Mouse (Mus musculus): ENCODE results near the gene Mogat1.
"Not testable (repeated sequence)": the region's sequence is repeated elsewhere in the genome, so short reads cannot be mapped to it uniquely, and the experiment has no call there.

The Mogat1 gene

DNA sequence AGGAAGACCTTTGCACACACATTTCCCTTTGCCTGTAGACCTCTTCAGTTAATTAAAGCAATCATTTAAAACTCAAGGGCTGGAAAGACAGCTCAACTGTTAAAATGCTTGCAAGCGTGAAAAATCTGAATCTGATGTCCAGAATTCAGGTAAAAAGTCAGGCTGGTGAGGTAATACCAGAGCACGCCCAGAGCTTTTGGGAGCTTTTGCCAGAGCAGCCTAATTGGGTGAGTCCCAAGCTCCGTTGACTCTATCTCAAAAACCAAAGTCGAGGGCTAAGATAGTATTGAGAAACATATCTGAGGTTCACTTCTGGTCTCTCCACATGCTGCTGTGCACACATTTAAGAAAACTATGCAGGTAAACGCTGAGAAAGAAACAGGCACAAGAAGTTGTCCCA lies at the start of gene Mogat1:
Gene Mogat1 (plus strand): TSS at position 130 of the 400 bp plus-strand sequence.
- no peak for DNase-seq (ENCODE audit: low read depth)

DNA sequence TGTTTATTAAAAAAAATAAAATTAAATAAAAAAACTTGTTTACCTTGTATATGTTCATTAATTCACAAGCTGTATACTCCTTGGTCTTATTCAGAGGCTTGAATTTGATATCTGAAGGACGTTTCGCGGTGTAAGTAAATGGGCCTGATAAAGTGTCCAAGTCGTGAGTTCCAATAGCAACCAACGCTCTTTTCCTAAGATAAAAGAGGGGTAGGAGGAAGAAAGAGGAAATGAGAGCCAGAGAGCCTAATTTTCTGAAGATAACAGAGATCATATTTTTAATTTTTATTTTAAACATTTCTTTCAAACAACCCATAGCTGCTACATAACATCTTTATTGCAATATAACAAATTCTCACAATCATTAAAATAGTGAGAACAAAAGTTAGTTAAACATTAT lies 38.4 kb upstream of the Mogat1 start:
- no peak for DNase-seq (ENCODE audit: low read depth)

- DNase-seq (ENCODE audit: low read depth): no peak
These were observed 27.4 kb upstream of the Mogat1 start for GRCm38 (mm10) chr1:78483430-78483829.

- no peak for DNase-seq (ENCODE audit: low read depth)
These were observed 26.4 kb upstream of the Mogat1 start for GRCm38 (mm10) chr1:78484361-78484760.

DNA sequence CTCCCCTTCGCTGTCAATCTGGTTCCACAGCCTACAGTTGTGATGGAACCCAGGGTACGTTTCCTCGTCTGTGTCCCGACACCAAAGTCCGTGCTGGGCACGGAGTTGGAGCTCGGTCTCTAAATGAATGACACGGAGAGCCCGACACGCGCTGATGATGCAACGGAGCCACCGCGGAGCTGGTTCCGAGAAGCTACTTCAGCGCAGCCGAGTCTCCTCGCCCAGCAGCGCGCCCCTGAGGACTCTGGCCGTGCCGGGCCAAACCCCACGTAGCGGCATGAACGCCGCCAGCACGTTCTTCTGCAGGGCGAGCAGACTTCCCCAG lies 22.4 kb upstream of the Mogat1 start:
- no peak for DNase-seq (ENCODE audit: low read depth)

GRCm38 (mm10) chr1:78488752-78489492 lies 21.9 kb upstream of the Mogat1 start, which contains the start of gene Farsb:
Gene Farsb (minus strand): TSS chr1:78488897.
- DNase-seq (ENCODE audit: low read depth): peak; percentile 82

- DNase-seq (ENCODE audit: low read depth): no peak
These were observed 20.6 kb upstream of the Mogat1 start for GRCm38 (mm10) chr1:78490143-78490542.

- DNase-seq (ENCODE audit: low read depth): no peak
These were observed 9.8 kb upstream of the Mogat1 start for GRCm38 (mm10) chr1:78501036-78501435.

- DNase-seq (ENCODE audit: low read depth): not testable (repeated sequence)
These were observed 8.9 kb upstream of the Mogat1 start for GRCm38 (mm10) chr1:78501856-78502255.

DNA sequence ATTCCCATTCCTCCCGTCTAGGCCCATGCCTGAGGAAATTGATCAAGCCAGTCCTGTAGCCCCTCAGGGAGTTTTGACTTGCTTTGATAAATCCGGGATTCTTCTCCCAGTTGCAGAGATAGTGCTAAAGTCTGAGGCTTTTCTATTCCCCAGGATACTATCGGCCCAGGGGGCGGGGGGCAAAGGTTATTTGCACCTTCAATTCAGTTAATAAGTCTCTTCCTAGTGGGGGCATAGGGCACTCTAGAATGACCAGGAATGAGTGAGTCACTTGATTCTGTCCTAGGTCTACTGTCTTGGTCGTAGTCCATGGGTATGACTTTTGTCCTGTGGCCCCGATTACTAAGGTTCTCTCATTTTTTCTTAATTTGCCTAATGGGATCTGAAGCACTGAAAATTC lies 8.3 kb upstream of the Mogat1 start:
- DNase-seq (ENCODE audit: low read depth): no peak

GRCm38 (mm10) chr1:78507137-78507536 lies 3.7 kb upstream of the Mogat1 start:
- DNase-seq (ENCODE audit: low read depth): no peak

DNA sequence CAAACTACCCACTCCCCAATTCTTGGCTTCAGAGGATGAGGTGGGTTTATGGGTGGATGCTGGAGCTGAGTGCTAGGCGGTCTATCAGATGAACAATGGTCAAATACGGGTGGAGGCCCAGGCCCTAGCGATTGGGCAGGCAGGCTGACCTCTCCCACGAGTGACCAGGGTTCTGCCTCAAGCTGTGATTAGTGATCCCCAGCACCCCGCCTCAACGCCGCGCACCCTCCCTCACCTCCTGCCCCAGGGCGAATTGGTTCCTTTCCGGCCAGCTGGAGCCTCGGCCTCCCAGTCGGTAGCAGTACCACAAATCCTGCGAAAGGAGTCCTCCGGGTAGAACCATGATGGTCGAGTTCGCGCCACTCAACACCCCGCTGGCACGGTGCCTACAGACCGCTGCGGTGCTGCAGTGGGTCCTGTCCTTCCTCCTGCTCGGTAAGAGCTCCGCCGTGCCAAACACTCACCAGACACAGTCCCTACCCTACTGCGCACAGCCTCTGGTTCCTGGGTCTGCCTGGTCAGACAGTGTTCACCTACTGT lies 900 bp downstream of the Mogat1 start, which contains the start of gene BC035947:
Gene BC035947 (minus strand): TSS at position 538 of the 540 bp plus-strand sequence.
- no peak for DNase-seq (ENCODE audit: low read depth)

DNA sequence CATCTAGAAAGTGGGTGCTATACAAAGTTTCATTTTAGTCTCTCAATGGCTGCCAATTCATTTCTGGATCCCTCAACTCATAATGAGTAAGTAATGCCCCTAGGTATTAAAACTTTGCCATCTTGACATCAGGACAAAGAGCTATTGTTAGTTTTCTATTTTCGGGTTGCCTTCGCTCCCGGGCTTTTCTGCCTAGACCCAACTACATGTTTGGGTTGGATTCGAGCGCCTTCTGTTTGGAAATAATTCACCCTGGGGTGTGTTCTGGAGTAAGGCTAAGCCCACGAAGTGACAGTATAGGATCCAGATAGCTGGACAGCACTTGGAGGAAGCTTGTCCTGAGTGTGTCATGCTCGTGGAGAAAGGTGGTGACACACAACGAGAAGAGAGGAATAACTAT lies 2.0 kb downstream of the Mogat1 start:
- no peak for DNase-seq (ENCODE audit: low read depth)

DNA sequence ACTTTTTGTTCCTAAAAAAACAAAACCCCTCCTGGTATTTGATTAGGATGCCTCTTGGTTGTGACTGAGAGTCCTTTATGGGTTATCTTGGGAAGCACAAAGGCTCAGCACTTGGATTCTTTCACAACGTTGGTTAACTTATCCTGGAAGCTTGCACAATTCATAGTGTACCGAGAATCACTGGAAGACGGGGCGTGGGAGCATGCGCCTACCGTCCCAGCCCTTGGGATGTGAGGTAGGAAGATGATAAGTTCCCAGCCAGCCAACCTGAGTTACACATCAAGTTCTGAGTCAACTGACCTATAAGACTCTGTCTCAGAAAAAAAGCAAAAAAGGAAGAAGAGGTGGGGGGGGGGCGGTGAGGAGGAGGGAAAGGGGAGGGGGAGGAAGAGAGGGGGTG lies 8.1 kb downstream of the Mogat1 start:
- no peak for DNase-seq (ENCODE audit: low read depth)

- DNase-seq (ENCODE audit: low read depth): peak; percentile 41
These were observed 14.5 kb downstream of the Mogat1 start for GRCm38 (mm10) chr1:78525189-78525886.

GRCm38 (mm10) chr1:78528356-78528755 lies 17.6 kb downstream of the Mogat1 start:
- no peak for DNase-seq (ENCODE audit: low read depth)

DNA sequence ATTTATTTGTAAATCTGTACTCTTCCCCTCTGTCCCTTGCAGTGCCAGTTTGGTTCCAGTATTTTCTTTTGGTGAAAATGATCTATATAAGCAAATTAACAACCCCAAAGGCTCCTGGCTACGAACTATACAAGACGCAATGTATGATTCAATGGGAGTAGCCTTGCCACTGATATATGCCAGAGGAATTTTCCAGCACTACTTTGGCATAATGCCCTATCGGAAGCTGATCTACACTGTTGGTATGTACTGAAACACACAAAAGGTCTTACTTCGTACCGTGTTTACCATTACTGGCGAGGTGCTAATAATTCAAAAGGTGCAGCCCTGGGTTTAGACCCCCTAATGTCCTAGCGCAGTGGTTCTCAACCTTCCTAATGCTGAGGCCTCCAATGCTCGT lies 18.2 kb downstream of the Mogat1 start:
- no peak for DNase-seq (ENCODE audit: low read depth)

DNA sequence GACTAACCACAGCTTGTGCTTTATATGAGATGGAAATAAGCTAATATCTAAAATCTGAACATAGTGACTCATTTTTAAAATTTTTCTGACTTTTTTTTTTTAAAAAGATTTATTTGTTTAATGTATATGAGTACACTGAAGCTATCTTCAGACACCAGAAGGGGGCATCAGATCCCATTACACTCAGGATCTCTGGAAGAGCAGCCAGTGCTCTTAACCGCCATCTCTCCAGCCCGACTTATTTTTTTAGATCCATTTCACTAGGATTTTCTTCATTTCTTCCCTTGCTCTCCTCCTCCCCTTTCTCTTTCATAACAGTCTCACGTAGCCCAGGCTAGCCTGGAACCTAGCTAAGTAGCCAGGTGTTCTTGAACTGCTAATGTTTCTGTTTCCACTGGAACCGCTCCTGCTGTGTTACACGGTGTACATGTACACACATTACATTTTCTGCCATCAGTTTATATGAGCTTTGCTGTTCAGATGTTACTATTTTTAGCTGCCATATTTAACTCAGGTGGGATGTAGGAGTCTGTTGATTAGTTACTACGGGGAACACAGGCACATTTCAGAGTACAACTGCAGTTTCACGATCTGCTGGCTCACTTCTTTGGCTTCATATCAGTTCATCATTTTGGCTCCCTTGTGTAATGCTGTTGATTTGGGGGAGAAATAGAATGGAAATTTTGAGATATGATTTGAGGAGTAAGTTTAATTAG lies 19.9 kb downstream of the Mogat1 start:
- DNase-seq (ENCODE audit: low read depth): no peak

DNA sequence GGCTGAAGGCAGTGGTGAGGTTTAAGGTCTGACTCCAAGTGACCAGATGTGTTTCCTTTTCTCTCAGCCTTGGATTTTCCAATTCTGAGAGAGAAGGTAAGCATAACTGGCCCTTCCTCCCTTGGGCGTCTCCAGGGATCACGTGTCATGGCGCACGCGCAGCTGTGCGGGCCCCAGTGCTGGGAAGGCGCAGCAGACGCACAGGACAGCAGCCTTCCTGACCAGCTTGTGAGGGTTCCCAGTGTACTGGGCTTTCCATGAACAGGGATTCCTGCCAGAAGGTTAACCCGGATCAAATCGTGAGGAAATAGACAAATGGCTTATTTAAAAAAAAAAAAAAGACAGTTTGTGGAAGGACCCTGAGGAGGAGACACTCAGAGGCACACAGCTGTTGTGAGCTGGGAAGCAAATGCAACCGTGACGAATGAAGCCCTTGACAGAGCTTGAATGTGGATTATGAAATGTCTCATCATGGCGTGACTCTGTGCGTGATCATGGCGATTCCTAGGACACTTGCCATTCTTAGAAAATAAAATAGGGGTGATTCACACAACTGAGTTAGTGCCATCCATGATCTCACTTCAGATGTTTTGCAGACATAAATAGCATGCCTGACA lies 21.5 kb downstream of the Mogat1 start:
- DNase-seq (ENCODE audit: low read depth): no peak

- no peak for DNase-seq (ENCODE audit: low read depth)
These were observed 23.8 kb downstream of the Mogat1 start for GRCm38 (mm10) chr1:78534428-78535150.

Data from c-Kit-positive CD71-positive TER-119-negative erythroid progenitor cells, embryonic 14.5 days (primary cell).